Mouse (Mus musculus) heart, postnatal 14 days (tissue): ENCODE data around the gene Phldb2. TPM values are rescaled to one million over a fixed set of nuclear protein-coding genes. Genes with fewer than 3 reads are reported as not detected.

Source experiments
- DNase-seq, 2 experiments: peaks; one replicate each; pipeline ENCODE4 v3.0.0; 2021 to 2022
- intact Hi-C: fragments of 180-260 bp; cut with DNase I; formaldehyde crosslinking; loops from one replicate; pipeline ENCODE4 v1.15.1; 2025
- total RNA-seq, 2 experiments: library from RNA; stranded (reverse); gene quantifications; 2 replicates each; pipeline ENCODE4 v1.2.3; 2021

The Phldb2 gene
- total RNA-seq, 2 experiments from 2014 or later: 25.5 to 27.5 TPM

DNA sequence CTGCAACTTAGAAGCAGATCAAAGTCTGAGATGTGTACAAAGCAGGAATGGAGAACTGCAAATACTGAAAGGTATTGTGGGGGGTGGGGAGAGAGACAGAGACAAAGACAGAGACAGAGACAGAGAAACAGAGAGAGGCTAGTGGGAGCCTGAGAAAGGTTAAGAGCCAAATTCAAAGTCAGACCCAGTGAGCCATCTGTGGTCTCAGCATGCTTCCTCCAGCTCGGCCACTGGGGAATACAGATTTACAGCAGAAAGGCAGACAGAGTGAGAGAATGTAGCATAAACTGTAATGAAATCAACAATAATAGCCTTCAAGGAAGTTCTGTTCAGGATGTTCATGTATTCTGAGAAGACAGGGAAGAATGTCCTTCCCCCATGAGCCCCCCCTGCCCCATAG, 239.5 kb downstream of the Phldb2 start:
- no peak for DNase-seq
- intact Hi-C loops: no loop called here

DNA sequence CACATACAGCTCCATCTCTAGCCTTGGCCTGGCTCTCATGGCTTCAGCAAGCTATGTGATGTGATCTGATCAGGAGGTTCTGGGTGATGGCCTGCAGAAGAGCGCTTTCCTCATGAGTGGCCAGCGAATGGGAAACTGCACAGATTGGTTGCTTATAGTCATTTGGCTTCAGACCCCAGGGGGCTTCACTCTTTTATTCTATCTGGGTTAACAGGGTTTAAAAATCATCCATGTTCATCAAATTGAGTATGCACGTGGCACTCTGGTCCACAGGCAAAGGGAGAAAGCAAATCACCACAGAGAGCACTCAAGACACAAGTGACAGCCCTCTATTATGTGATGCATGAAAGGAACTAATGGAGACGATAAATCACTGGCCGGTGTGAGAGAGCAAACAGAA, 240.1 kb downstream of the Phldb2 start:
- intact Hi-C loops: no loop called here
- no peak for DNase-seq

DNA sequence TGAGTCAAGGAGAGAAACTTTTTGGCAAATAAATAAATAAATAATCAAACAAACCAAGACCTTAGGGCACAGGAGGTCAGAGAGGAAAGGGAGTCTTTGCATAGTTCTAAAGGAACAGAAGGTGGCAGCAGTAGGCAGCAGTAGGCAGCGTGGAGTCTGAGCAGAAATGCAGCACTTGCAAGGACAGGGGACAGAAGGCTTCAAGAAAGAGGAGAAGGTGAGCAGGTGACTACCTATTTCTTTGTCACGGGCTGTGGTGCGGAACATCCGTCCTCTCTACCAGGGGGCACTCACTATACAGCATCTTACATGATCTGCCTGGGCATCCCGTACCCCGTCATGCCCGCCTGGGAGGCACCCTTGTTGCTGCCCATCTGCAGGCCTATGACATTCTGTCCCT, 242.1 kb downstream of the Phldb2 start:
- intact Hi-C loops: no loop called here
- DNase-seq: no peak

DNA sequence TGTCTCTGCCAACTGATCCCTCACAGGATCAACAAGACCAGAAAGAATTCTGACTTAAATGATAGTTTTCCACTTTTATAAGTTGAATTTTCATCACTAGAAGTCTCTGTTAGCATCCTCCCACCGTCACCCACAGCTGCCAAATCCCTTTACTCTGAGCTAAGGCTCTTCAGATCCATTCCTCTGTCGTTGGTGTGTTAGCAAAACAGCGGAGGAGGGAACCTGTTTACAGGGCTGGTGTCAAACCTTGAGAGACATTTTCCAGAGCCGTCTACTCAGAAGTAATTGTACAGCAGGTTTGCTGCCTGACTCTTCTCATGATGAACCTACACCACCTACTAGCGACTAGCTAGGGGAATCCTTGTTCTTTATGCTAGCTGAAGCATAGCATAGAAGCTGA, 254.1 kb downstream of the Phldb2 start:
- no peak for DNase-seq
- intact Hi-C loops: no loop called here

DNA sequence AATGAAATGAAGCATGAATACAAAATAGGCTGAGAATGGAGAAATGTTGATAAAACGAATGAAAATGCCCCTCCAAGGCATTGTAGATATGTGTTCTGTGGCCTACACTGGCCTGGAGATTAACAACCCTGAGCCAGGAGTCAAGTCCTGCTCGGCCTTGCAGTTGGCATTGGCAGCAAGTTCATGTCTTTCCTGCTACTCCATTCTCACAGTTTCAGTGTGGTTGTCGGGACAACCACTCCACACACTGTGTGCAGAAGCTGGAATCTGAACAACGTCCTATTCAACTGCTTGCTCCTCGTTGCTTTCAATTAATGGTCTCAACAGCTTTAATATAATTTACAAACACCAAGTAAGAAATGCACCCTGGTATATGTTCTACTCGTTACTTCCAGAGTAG, 255.4 kb downstream of the Phldb2 start:
- intact Hi-C loops: no loop called here
- DNase-seq: no peak

Other genes starting within 250 kb of the Phldb2 start
- gene Tagln3, start 229.0 kb downstream of the Phldb2 start, total RNA-seq: under 1 TPM; 0.38 to 0.54 TPM
- gene Abhd10, start 210.6 kb downstream of the Phldb2 start, total RNA-seq: 10 to 100 TPM; 17.3 to 18.9 TPM
- gene Plcxd2, start 56.6 kb upstream of the Phldb2 start, total RNA-seq: under 1 TPM; 0.12 to 0.34 TPM
- under 1 TPM in 1 of 2 experiments, not detected in 1; 0.24 TPM for gene Cd96, start 166.7 kb upstream of the Phldb2 start, total RNA-seq
- 10 to 100 TPM; 11.7 to 12.2 TPM for gene Gm4737, start 201.5 kb upstream of the Phldb2 start, total RNA-seq